18 mouse cellular contexts compared by ENCODE assay signal in genomic region chr12:80278866-80279265, GRCm38 (mm10).
"Had no signal": no experiment of that assay in that cellular context is flagged by ENCODE, and none has a peak within 500 bp of the region (broad histone marks: within the 10 kb centered on the region; RNA-seq: fewer than 3 reads in every experiment).

No protein-coding gene starts in this region.

- ATAC-seq: liver, postnatal 0 days; lung, postnatal 0 days; midbrain, embryonic 16.5 days had no signal

- DNase-seq: liver, postnatal 0 days; lung, adult 2 months; lung, postnatal 14 days; lung, postnatal 36 days; midbrain, embryonic 14.5 days; right cerebral cortex, postnatal 14 days; thymus, adult 2 months; thymus, postnatal 25 days; thymus, postnatal 4 days had no signal

- H3K27me3 ChIP-seq: lung, embryonic 15.5 days; midbrain, embryonic 12.5 days; neural tube, embryonic 12.5 days; stomach, embryonic 15.5 days had no signal

- H3K9me3 ChIP-seq: lung, embryonic 15.5 days; megakaryocyte, embryonic 14.5 days; midbrain, embryonic 12.5 days; neural tube, embryonic 12.5 days; stomach, embryonic 15.5 days had no signal

- H3K27ac ChIP-seq: lung, embryonic 15.5 days; macrophage; midbrain, embryonic 12.5 days; neural tube, embryonic 12.5 days; stomach, embryonic 15.5 days; stomach, postnatal 0 days had no signal

- H3K36me3 ChIP-seq: lung, embryonic 15.5 days; midbrain, embryonic 12.5 days; neural tube, embryonic 12.5 days; stomach, embryonic 15.5 days had no signal

- H3K4me2 ChIP-seq: lung, embryonic 15.5 days; midbrain, embryonic 12.5 days; neural tube, embryonic 12.5 days; stomach, embryonic 15.5 days had no signal

- H3K9ac ChIP-seq: liver, postnatal 0 days; lung, embryonic 15.5 days; midbrain, embryonic 12.5 days; neural tube, embryonic 12.5 days; stomach, embryonic 15.5 days had no signal

- H3K4me1 ChIP-seq: midbrain, embryonic 12.5 days had no signal

- H3K4me3 ChIP-seq: lung, embryonic 15.5 days; megakaryocyte, embryonic 14.5 days; midbrain, embryonic 12.5 days; neural tube, embryonic 12.5 days; stomach, embryonic 15.5 days had no signal
